Comparison of ENCODE assay signal across 1 mouse cellular context in the genomic region with DNA sequence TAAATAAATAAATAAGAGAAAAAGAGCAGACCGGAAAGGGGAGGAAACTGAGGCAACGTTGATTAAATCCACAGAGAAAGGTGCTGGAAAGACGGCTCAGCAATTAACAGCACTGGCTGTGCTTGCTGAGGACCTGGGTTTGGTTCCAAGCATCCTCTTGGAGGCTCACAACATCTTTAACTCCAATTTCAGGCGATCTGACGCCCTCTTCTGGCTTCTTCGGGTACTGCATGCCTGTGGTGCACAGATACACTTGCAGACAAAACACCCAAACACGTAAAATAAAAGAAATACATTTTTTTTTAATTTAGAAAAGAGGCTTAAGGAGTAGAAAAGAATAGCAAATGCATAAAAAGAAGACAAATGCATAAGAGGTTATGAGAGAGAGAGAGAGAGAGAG.
TF ChIP-seq lines count a peak whose summit lies in the region.

No protein-coding gene starts in this region.

TF ChIP-seq in CH12.LX, 34 proteins besides CTCF, POLR2A, EP300 and RAD21 (continued from another document):
- TF ChIP-seq UBTF (IDR thresholded peaks at IDR 0.05; ENCODE audit: low read depth, low read length) = no peak
- no peak for TF ChIP-seq SIN3A (IDR thresholded peaks at IDR 0.05; ENCODE audit: low read length)
- no peak for TF ChIP-seq MEF2A (IDR thresholded peaks at IDR 0.05; ENCODE audit: borderline replicate concordance, low read depth, low read length)
- no peak for TF ChIP-seq USF1 (IDR thresholded peaks at IDR 0.05; ENCODE audit: low read depth, low read length)
- no peak for TF ChIP-seq ZMIZ1 (IDR thresholded peaks at IDR 0.05; ENCODE audit: low read depth, low read length)
- TF ChIP-seq PAX5 (IDR thresholded peaks at IDR 0.05; ENCODE audit: low read length) = no peak
- TF ChIP-seq ETS1 (conservative IDR thresholded peaks at IDR 0.05; ENCODE audit: low read depth, low read length) = no peak
